Mouse (Mus musculus) kidney, adult 2 months (tissue): ENCODE results near the gene Atg16l2. TPM values are rescaled to one million over a fixed set of nuclear protein-coding genes. Genes with fewer than 3 reads are reported as not detected.

Source experiments
- DNase-seq: peaks from one replicate; pipeline ENCODE4 v3.0.0; 2021
- H3K27ac ChIP-seq: fragments of 200-500 bp; 2 replicates; pipeline ENCODE4 v1.5.1; 2012; ENCODE audit warnings: low read depth, low read length, control low read depth, inconsistent platforms; ENCODE audit not compliant: insufficient read depth
- H3K27me3 ChIP-seq: fragments of 200-500 bp; replicated peaks from 2 replicates; pipeline ENCODE4 v1.6.1; 2012; ENCODE audit warnings: mild to moderate bottlenecking, moderate library complexity, low read length, inconsistent platforms; ENCODE audit not compliant: control insufficient read depth, insufficient read depth
- H3K36me3 ChIP-seq: fragments of 200-500 bp; 2 replicates; pipeline ENCODE4 v1.6.1; 2012; ENCODE audit warnings: mild to moderate bottlenecking, moderate library complexity, low read length, inconsistent platforms; ENCODE audit not compliant: control insufficient read depth, insufficient read depth
- H3K4me1 ChIP-seq: fragments of 200-500 bp; 2 replicates; pipeline ENCODE4 v1.6.1; 2011; ENCODE audit warnings: low read length; ENCODE audit not compliant: control insufficient read depth, insufficient read depth
- H3K4me3 ChIP-seq: fragments of 200-500 bp; 2 replicates; pipeline ENCODE4 v1.5.1; 2011; ENCODE audit warnings: mild to moderate bottlenecking, low read depth, low read length, control low read depth; ENCODE audit not compliant: insufficient read depth
- CTCF ChIP-seq: fragments of 200-500 bp; conservative IDR thresholded peaks from 2 replicates; pipeline ENCODE4 v1.5.1; 2011; ENCODE audit warnings: low read depth, mild to moderate bottlenecking, control low read depth, low read length, moderate library complexity, mixed read lengths; ENCODE audit not compliant: insufficient read depth, insufficient read length
- POLR2A ChIP-seq: fragments of 200-500 bp; IDR thresholded peaks from one replicate; pipeline ENCODE4 v1.6.1; 2011; ENCODE audit warnings: low read depth, low read length, control low read depth
- WGBS: fragments of 180-500 bp; shearing (Covaris S2); methylation state at CpG from one replicate; pipeline ENCODE4 v1.1.7; 2018; 5-methylcytosine and 5-hydroxymethylcytosine counted together
- polyA plus RNA-seq: library from polyadenylated mRNA; depleted of rRNA; stranded (reverse); fragments of >200 nt; gene quantifications from 2 replicates; pipeline ENCODE4 v1.2.3, GENCODE M21; 2012

Atg16l2 gene
- polyA plus RNA-seq, 1 experiment = 12.3 TPM

GRCm38 (mm10) chr7:101261941-101262546 lies 40.0 kb downstream of the Atg16l2 start:
- Histone ChIP-seq H3K4me1 (0 out of 2 replicates have a peak, but pooled peaks cover 3% of the 10 kb centered on the region), H3K27ac (no peak overlapping the region), H3K4me3 (no peak overlapping the region), H3K27me3 (no peaks in the 10 kb centered on the region), H3K36me3 (peaks cover 4% of the 10 kb centered on the region)
- no peak for TF ChIP-seq POLR2A
- TF ChIP-seq CTCF = no peak
- WGBS = 93% methylated on average over 4 of the region's 4 CpGs
- DNase-seq = no peak

- Histone ChIP-seq H3K4me1 (no peaks in the 10 kb centered on the region), H3K27me3 (no peaks in the 10 kb centered on the region), H3K4me3 (no peak overlapping the region), H3K36me3 (peaks cover 4% of the 10 kb centered on the region), H3K27ac (no peak overlapping the region)
- DNase-seq = no peak
- TF ChIP-seq POLR2A (no peak), CTCF (no peak)
Observed at GRCm38 (mm10) chr7:101258482-101258881, 43.6 kb downstream of the Atg16l2 start.

GRCm38 (mm10) chr7:101253071-101253470 lies 49.0 kb downstream of the Atg16l2 start:
- no peak for TF ChIP-seq POLR2A
- DNase-seq = no peak
- Histone ChIP-seq H3K4me1 (no peaks in the 10 kb centered on the region; the same call in 1 of the 2 replicates), H3K36me3 (no peaks in the 10 kb centered on the region; the same call in 1 of the 2 replicates), H3K27ac (no peak overlapping the region), H3K27me3 (no peaks in the 10 kb centered on the region), H3K4me3 (no peak overlapping the region)
- 49% methylated on average over 2 of the region's 2 CpGs for WGBS

- Histone ChIP-seq H3K4me1 (no peaks in the 10 kb centered on the region; the same call in 1 of the 2 replicates), H3K36me3 (no peaks in the 10 kb centered on the region; the same call in 1 of the 2 replicates), H3K4me3 (no peak overlapping the region), H3K27ac (no peak overlapping the region), H3K27me3 (no peaks in the 10 kb centered on the region)
- TF ChIP-seq POLR2A (no peak), CTCF (no peak)
- WGBS = 42% methylated on average over 2 of the region's 2 CpGs
- DNase-seq = no peak
Observed at GRCm38 (mm10) chr7:101249173-101249572, 52.9 kb downstream of the Atg16l2 start.

- H3K27ac ChIP-seq = no peak overlapping the region
- no peaks in the 10 kb centered on the region for H3K27me3 ChIP-seq
- H3K36me3 ChIP-seq = no peaks in the 10 kb centered on the region; the same call in 1 of the 2 replicates
- 87% methylated on average over 4 of the region's 4 CpGs for whole genome bisulfite sequencing
- no peak overlapping the region for H3K4me3 ChIP-seq
- H3K4me1 ChIP-seq = no peaks in the 10 kb centered on the region; the same call in 1 of the 2 replicates
- TF ChIP-seq POLR2A = no peak
- no peak for TF ChIP-seq CTCF
- no peak for DNase-seq
Observed at GRCm38 (mm10) chr7:101248760-101249159, 53.3 kb downstream of the Atg16l2 start.

GRCm38 (mm10) chr7:101236712-101237473 lies 65.2 kb downstream of the Atg16l2 start:
- DNase-seq = no peak
- no peak overlapping the region for H3K27ac ChIP-seq
- no peaks in the 10 kb centered on the region for H3K27me3 ChIP-seq
- H3K36me3 ChIP-seq = no peaks in the 10 kb centered on the region
- no peak for TF ChIP-seq CTCF
- no peak for TF ChIP-seq POLR2A
- WGBS = 70% methylated on average over 8 of the region's 8 CpGs
- H3K4me1 ChIP-seq = no peaks in the 10 kb centered on the region
- no peak overlapping the region for H3K4me3 ChIP-seq

GRCm38 (mm10) chr7:101232716-101233115 lies 69.3 kb downstream of the Atg16l2 start:
- TF ChIP-seq POLR2A (no peak), CTCF (no peak)
- no peak for DNase-seq
- WGBS = 86% methylated on average over 3 of the region's 3 CpGs
- Histone ChIP-seq H3K36me3 (no peaks in the 10 kb centered on the region), H3K27ac (no peak overlapping the region), H3K4me3 (no peak overlapping the region), H3K27me3 (no peaks in the 10 kb centered on the region), H3K4me1 (0 out of 2 replicates have a peak, but pooled peaks cover 2% of the 10 kb centered on the region)
